Mouse (Mus musculus) erythroblast, adult 5-6 weeks (primary cell): ENCODE measurements around the gene Mmaa. TPM values are rescaled to one million over a fixed set of nuclear protein-coding genes. Genes with fewer than 3 reads are reported as not detected.

Source experiments
- ATAC-seq: replicated peaks from 2 replicates; pipeline ENCODE4 v1.8.0; 2016; ENCODE audit warnings: moderate number of reproducible peaks, mild to moderate bottlenecking, moderate TSS enrichment, inconsistent platforms; ENCODE audit not compliant: poor library complexity, low FRiP score, severe bottlenecking
- total RNA-seq, 2 experiments: library from RNA; stranded (forward) in 1 of 2; stranded (reverse) in 1 of 2; fragments of 150-400 nt in 1 of 2; fragments of 200-764, 138-1000 nt in 1 of 2; gene quantifications; 2 replicates each; pipeline versions ENCODE4 v1.2.3 to v1.2.4; 2015 to 2017; ENCODE audit warnings: low replicate concordance in 2 of 2

Mmaa gene
- total RNA-seq, 2 experiments from 2014 or later = 2.5 TPM; not detected in 1

- no peak for ATAC-seq
Observed at GRCm38 (mm10) chr8:79292712-79293264, 1.9 kb downstream of the Mmaa start.

- ATAC-seq = no peak
Observed at GRCm38 (mm10) chr8:79289592-79289991, 5.1 kb downstream of the Mmaa start.

- no peak for ATAC-seq
Observed at GRCm38 (mm10) chr8:79288681-79289080, 6.1 kb downstream of the Mmaa start.

GRCm38 (mm10) chr8:79288250-79288649 is 6.5 kb downstream of the Mmaa start:
- no peak for ATAC-seq

- ATAC-seq = no peak
Observed at GRCm38 (mm10) chr8:79286424-79286823, 8.3 kb downstream of the Mmaa start.

GRCm38 (mm10) chr8:79284626-79285025 is 10.1 kb downstream of the Mmaa start:
- ATAC-seq = no peak

- ATAC-seq = no peak
Observed at GRCm38 (mm10) chr8:79281376-79281890, 13.3 kb downstream of the Mmaa start.

GRCm38 (mm10) chr8:79277264-79277870 is 17.4 kb downstream of the Mmaa start:
- ATAC-seq = no peak

GRCm38 (mm10) chr8:79274940-79275339 is 19.8 kb downstream of the Mmaa start:
- no peak for ATAC-seq

GRCm38 (mm10) chr8:79273776-79274175 is 21.0 kb downstream of the Mmaa start:
- ATAC-seq = no peak

- no peak for ATAC-seq
Observed at GRCm38 (mm10) chr8:79272676-79273075, 22.1 kb downstream of the Mmaa start.

- no peak for ATAC-seq
Observed at GRCm38 (mm10) chr8:79268921-79269320, 25.8 kb downstream of the Mmaa start.

- ATAC-seq = no peak
Observed at GRCm38 (mm10) chr8:79261920-79262319, 32.8 kb downstream of the Mmaa start.

- no peak for ATAC-seq
Observed at GRCm38 (mm10) chr8:79256076-79256705, 38.5 kb downstream of the Mmaa start.

- no peak for ATAC-seq
Observed at GRCm38 (mm10) chr8:79253742-79254141, 41.0 kb downstream of the Mmaa start.

GRCm38 (mm10) chr8:79248470-79248869 is 46.3 kb downstream of the Mmaa start, which contains the start of gene 1700011L22Rik:
Gene 1700011L22Rik, minus strand, starts transcription at chr8:79248570.
- no peak for ATAC-seq

GRCm38 (mm10) chr8:79243422-79243821 is 51.3 kb downstream of the Mmaa start:
- no peak for ATAC-seq

- ATAC-seq = no peak
Observed at GRCm38 (mm10) chr8:79239996-79240395, 54.7 kb downstream of the Mmaa start.

GRCm38 (mm10) chr8:79239320-79239719 is 55.4 kb downstream of the Mmaa start:
- ATAC-seq = no peak

- no peak for ATAC-seq
Observed at GRCm38 (mm10) chr8:79229266-79229888, 65.4 kb downstream of the Mmaa start.

- no peak for ATAC-seq
Observed at GRCm38 (mm10) chr8:79227916-79228315, 66.8 kb downstream of the Mmaa start.
